Mouse (Mus musculus): ENCODE results near the gene Mosmo. TPM values are rescaled to one million over a fixed set of nuclear protein-coding genes. Genes with fewer than 3 reads are reported as not detected.

Gene Mosmo
- polyA plus RNA-seq, 1 experiment from 2014 or later = 13.5 TPM

Other genes starting within 250 kb of the Mosmo start
- gene Uqcrc2, start 42.4 kb upstream of the Mosmo start, polyA plus RNA-seq (2015; fragmentation: Nextera tagmentation; extraction: Ambion mirVana) = 197 and 221 TPM in 2 replicates
- 0.28 and 0.44 TPM in 2 replicates for gene Pdzd9, start 7.3 kb upstream of the Mosmo start, polyA plus RNA-seq (2015; fragmentation: Nextera tagmentation; extraction: Ambion mirVana)
- 0.63 and 0.73 TPM in 2 replicates for gene Vwa3a, start 61.7 kb downstream of the Mosmo start, polyA plus RNA-seq (2015; fragmentation: Nextera tagmentation; extraction: Ambion mirVana)
- gene Gm5737, start 134.7 kb downstream of the Mosmo start, polyA plus RNA-seq (2015; fragmentation: Nextera tagmentation; extraction: Ambion mirVana) = not detected in 2 replicates
- gene Eef2k, start 165.2 kb downstream of the Mosmo start, polyA plus RNA-seq (2015; fragmentation: Nextera tagmentation; extraction: Ambion mirVana) = 54.3 and 58.0 TPM in 2 replicates
- 34.4 and 36.4 TPM in 2 replicates for gene Polr3e, start 240.1 kb downstream of the Mosmo start, polyA plus RNA-seq (2015; fragmentation: Nextera tagmentation; extraction: Ambion mirVana)

All from stomach, embryonic 15.5 days (tissue).